Mouse (Mus musculus): Measurements from ENCODE around the gene Glud1. TPM values are rescaled to one million over a fixed set of nuclear protein-coding genes. Genes with fewer than 3 reads are reported as not detected.

Glud1 gene
- total and polyA plus RNA-seq, 2 experiments from 2014 or later, result 143 to 243 TPM

DNA sequence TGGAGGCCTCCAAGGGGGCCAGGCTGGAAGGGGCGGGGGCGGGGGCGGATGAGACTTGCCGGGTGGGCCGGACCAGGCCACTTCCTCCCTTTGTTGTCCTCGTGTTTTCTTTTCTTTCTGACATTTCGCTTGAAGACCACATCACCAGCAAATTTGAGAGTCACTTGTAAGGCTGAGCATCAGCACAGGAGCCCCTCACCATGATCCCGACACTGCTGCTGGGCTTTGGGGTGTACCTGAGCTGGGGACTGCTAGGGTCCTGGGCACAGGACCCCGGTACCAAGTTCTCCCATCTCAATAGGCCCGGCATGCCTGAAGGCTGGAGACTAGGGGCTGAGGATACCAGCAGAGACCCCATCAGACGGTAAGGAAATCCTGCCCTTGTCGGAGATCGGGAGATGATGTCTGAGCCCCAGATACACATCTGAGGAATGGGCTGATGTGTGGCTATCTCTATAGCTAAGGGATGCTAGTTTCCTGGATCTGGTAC is 64.9 kb downstream of the Glud1 start, which contains the start of gene Mmrn2:
Mmrn2 (plus strand) TSS at position 51 of the 490 bp plus-strand sequence.
- no peak within 1 kb of the TSS for H3K4me3 ChIP-seq (ENCODE audit: low read length)
- no peaks in the 10 kb centered on the region for H3K36me3 ChIP-seq (ENCODE audit: insufficient read depth, low read length)
- H3K27me3 ChIP-seq (ENCODE audit: insufficient read depth, low read length), result no peaks in the 10 kb centered on the region
- H3K9ac ChIP-seq (replicated peaks; ENCODE audit: low read length), result no peak within 1 kb of the TSS
- 79% methylated on average over 13 of the region's 13 CpGs for WGBS
- H3K4me1 ChIP-seq (ENCODE audit: insufficient read depth, low read length), result no peaks in the 10 kb centered on the region; the same call in 1 of the 2 replicates
- DNase-seq (ENCODE audit: low spot score), result no peak
- H3K27ac ChIP-seq, result no peak within 1 kb of the TSS
- no peaks in the 10 kb centered on the region for H3K9me3 ChIP-seq (ENCODE audit: low read length)
- no peak for ATAC-seq
- no peak for TF ChIP-seq CTCF (IDR thresholded peaks at IDR 0.05; ENCODE audit: low read depth)
- H3K4me2 ChIP-seq (ENCODE audit: low read depth, low read length), result no peak within 1 kb of the TSS

DNA sequence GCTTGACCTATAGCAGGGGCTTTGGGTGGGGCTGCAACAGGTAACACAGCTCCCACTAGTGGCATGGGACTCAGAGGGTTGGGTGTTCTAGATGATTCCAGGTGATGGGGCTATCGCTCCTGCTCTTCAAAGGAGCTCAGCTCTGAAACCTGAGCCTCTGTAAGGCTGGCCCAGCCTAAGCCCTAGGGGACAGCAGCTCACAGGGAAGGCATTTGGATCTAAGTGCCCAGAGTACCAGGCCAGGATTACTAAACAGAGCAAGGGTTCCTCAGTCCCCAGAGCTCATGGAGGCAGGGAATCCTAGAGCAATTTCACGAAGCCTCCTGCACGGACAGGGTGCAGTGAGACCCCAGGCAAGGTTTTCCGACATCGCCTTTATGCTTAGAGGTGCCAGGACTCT is 65.4 kb downstream of the Glud1 start:
- Histone ChIP-seq H3K27me3 (ENCODE audit: insufficient read depth, low read length) (no peaks in the 10 kb centered on the region), H3K9ac (replicated peaks; ENCODE audit: low read length) (no peak overlapping the region), H3K4me3 (ENCODE audit: low read length) (no peak overlapping the region), H3K36me3 (ENCODE audit: insufficient read depth, low read length) (no peaks in the 10 kb centered on the region), H3K4me2 (ENCODE audit: low read depth, low read length) (no peak overlapping the region), H3K4me1 (ENCODE audit: insufficient read depth, low read length) (no peaks in the 10 kb centered on the region; the same call in 1 of the 2 replicates), H3K27ac (no peak overlapping the region), H3K9me3 (ENCODE audit: low read length) (no peaks in the 10 kb centered on the region)
- ATAC-seq (no peak), DNase-seq (ENCODE audit: low spot score) (no peak)
- 96% methylated on average over 5 of the region's 5 CpGs for WGBS
- TF ChIP-seq CTCF (IDR thresholded peaks at IDR 0.05; ENCODE audit: low read depth), result no peak

DNA sequence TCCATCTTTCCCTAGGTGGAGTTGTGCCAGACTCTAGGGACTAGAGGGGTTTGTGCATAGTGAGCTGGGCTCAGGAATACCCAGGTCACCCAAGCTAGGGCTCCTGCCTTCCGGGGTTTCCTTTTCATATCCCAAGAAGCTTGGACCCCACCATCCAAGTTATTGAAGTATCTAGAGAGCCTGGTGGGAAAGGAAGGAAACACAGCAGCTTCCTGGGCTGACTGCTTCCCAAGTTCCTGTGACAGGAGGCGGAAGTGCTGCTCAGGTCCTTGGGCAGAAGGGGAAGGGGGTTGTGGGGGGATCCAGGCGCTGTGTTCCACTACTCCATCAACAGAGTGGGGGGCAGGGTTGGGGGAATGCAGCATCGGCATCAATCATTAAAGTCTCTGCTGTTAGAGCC is 66.6 kb downstream of the Glud1 start:
- WGBS, result 77% methylated on average over 4 of the region's 4 CpGs
- Histone ChIP-seq H3K9me3 (ENCODE audit: low read length) (no peaks in the 10 kb centered on the region), H3K36me3 (ENCODE audit: insufficient read depth, low read length) (no peaks in the 10 kb centered on the region), H3K4me1 (ENCODE audit: insufficient read depth, low read length) (no peaks in the 10 kb centered on the region; the same call in 1 of the 2 replicates), H3K4me2 (ENCODE audit: low read depth, low read length) (no peak overlapping the region), H3K9ac (replicated peaks; ENCODE audit: low read length) (no peak overlapping the region), H3K27ac (no peak overlapping the region), H3K4me3 (ENCODE audit: low read length) (no peak overlapping the region), H3K27me3 (ENCODE audit: insufficient read depth, low read length) (no peaks in the 10 kb centered on the region)
- no peak for ATAC-seq
- TF ChIP-seq CTCF (IDR thresholded peaks at IDR 0.05; ENCODE audit: low read depth), result no peak
- DNase-seq (ENCODE audit: low spot score), result no peak

DNA sequence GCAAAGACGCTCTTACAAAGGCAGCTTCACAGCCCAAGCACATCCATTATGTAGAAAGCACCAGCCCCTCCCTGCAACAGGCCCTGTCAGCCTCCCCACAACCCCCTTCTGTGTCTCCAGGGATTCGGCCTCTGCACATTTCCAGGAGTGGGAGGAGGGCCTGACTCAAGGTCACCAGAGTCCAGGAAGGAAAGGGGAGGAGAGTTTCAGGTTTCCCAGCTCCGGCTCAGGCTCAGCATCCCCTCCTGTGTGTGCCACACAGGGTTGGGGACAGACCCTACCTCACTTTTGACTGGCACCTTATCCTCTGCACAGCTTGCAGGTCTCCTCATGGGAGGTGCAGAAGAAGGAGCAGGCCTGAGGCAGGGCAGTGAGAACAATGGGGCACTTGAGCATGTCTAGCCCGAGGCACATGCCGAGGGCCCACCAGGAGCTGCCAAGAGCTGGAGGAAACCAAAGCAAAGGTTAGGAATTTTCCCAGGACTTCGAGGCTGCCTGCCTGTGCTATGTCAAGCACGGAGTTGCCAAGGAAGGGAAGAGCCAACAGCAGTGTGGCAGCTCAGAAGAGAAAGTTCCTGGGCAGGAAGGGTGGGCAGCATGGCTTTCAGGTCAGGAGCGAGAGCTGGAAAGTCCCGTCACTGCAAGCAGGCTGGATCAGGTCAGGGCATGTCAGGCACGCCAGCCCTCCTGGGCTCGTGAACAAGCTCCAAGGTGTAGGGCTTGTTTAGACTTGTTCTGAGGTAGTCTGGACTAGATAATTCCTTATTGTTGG is 68.2 kb downstream of the Glud1 start:
- H3K4me3 ChIP-seq (ENCODE audit: low read length), result no peak overlapping the region
- ATAC-seq (peak; percentile 82), DNase-seq (ENCODE audit: low spot score) (peak; percentile 53)
- H3K9ac ChIP-seq (replicated peaks; ENCODE audit: low read length), result no peak overlapping the region
- H3K27ac ChIP-seq, result peak overlapping the region; percentile 56; the same call in 1 of the 2 replicates
- no peaks in the 10 kb centered on the region for H3K36me3 ChIP-seq (ENCODE audit: insufficient read depth, low read length)
- no peak for TF ChIP-seq CTCF (IDR thresholded peaks at IDR 0.05; ENCODE audit: low read depth)
- H3K4me2 ChIP-seq (ENCODE audit: low read depth, low read length), result no peak overlapping the region
- no peaks in the 10 kb centered on the region; the same call in 1 of the 2 replicates for H3K4me1 ChIP-seq (ENCODE audit: insufficient read depth, low read length)
- no peaks in the 10 kb centered on the region for H3K27me3 ChIP-seq (ENCODE audit: insufficient read depth, low read length)
- 23% methylated on average over 11 of the region's 11 CpGs for WGBS
- no peaks in the 10 kb centered on the region for H3K9me3 ChIP-seq (ENCODE audit: low read length)

DNA sequence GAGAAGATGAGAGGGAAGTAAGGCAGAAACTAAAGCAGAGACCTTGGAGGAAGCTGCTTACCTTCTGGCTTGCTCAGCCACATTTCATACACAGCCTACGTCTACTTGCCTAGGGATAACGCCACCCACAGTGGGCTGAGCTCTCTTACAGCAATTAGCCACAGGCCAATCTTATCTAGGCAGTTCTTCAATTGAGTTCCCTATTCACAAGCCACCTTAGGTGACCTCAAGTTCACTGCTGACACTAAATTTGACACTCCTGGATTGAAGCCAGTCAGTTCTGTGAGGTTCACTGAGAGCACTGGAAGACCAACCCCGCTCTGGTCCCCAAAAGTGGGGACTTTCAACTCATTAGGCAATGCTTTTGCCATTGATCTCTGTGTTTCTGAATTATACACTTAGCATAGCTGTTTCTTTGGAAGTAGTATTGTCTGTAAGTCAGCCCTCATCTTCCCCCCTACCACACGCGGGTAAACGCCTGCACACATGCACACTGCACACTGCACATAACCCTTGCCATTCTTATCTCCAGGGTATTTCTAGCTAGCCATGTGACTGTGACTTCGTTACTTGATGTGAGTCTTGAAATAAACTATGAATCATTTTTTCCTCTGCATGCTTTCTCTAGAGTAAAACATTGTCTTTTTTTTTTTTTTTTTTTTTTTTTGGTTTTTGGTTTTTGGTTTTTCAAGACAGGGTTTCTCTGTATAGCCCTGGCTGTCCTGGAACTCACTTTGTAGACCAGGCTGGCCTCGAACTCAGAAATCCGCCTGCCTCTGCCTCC is 72.6 kb downstream of the Glud1 start:
- whole genome bisulfite sequencing, result 96% methylated on average over 9 of the region's 9 CpGs
- Histone ChIP-seq H3K4me2 (ENCODE audit: low read depth, low read length) (no peak overlapping the region), H3K9me3 (ENCODE audit: low read length) (no peaks in the 10 kb centered on the region), H3K27me3 (ENCODE audit: insufficient read depth, low read length) (no peaks in the 10 kb centered on the region), H3K36me3 (ENCODE audit: insufficient read depth, low read length) (no peaks in the 10 kb centered on the region), H3K4me1 (ENCODE audit: insufficient read depth, low read length) (no peaks in the 10 kb centered on the region), H3K27ac (no peak overlapping the region), H3K9ac (replicated peaks; ENCODE audit: low read length) (no peak overlapping the region), H3K4me3 (ENCODE audit: low read length) (no peak overlapping the region)
- no peak for TF ChIP-seq CTCF (IDR thresholded peaks at IDR 0.05; ENCODE audit: low read depth)
- DNase-seq (ENCODE audit: low spot score) (no peak), ATAC-seq (no peak)

DNA sequence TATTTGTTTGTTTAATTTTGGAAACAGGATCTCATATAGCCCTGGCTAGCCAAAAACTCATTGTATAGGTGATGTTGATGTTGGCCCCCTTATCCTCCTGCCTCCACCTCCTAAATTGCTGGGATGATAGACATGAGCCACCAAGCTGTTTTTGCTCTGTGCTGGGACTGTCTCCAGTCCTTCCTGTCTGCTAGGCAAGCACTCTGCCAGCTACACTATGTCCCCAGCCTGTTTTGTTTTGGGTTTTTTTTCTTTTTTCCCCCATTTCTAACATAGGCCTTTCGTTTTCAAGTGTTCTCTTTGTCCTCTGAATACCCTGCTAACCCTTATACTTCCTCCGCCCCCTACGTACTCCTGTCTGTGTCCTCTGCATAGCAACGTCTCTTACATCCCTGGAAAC is 82.8 kb downstream of the Glud1 start:
- Histone ChIP-seq H3K4me1 (ENCODE audit: insufficient read depth, low read length) (no peaks in the 10 kb centered on the region), H3K27me3 (ENCODE audit: insufficient read depth, low read length) (no peaks in the 10 kb centered on the region), H3K4me2 (ENCODE audit: low read depth, low read length) (no peak overlapping the region), H3K27ac (no peak overlapping the region), H3K4me3 (ENCODE audit: low read length) (no peak overlapping the region), H3K9ac (replicated peaks; ENCODE audit: low read length) (no peak overlapping the region), H3K9me3 (ENCODE audit: low read length) (no peaks in the 10 kb centered on the region), H3K36me3 (ENCODE audit: insufficient read depth, low read length) (no peaks in the 10 kb centered on the region)
- DNase-seq (ENCODE audit: low spot score) (no peak), ATAC-seq (no peak)
- 41% methylated on average over 4 of the region's 4 CpGs for whole genome bisulfite sequencing
- no peak for TF ChIP-seq CTCF (IDR thresholded peaks at IDR 0.05; ENCODE audit: low read depth)

Other genes starting within 250 kb of the Glud1 start
- 0.11 TPM in 1 of 2 replicates, not detected in the other for gene Anxa8, start 224.7 kb upstream of the Glud1 start, total RNA-seq (2014; rRNA removed)
- 0.37 and 0.90 TPM in 2 replicates for gene Anxa8, start 224.7 kb upstream of the Glud1 start, polyA plus RNA-seq (2015; fragmentation: Nextera tagmentation; extraction: Ambion mirVana)
- 2.2 TPM in 1 of 2 replicates, not detected in the other for gene A630023A22Rik, start 208.0 kb upstream of the Glud1 start, total RNA-seq (2014; rRNA removed)
- gene A630023A22Rik, start 208.0 kb upstream of the Glud1 start, polyA plus RNA-seq (2015; fragmentation: Nextera tagmentation; extraction: Ambion mirVana), result not detected in 2 replicates
- gene Npy4r, start 158.2 kb upstream of the Glud1 start, total RNA-seq (2014; rRNA removed), result 0.21 and 0.25 TPM in 2 replicates
- 0.11 and 0.24 TPM in 2 replicates for gene Npy4r, start 158.2 kb upstream of the Glud1 start, polyA plus RNA-seq (2015; fragmentation: Nextera tagmentation; extraction: Ambion mirVana)
- 31.7 and 33.6 TPM in 2 replicates for gene Gprin2, start 109.1 kb upstream of the Glud1 start, total RNA-seq (2014; rRNA removed)
- 4.3 and 8.1 TPM in 2 replicates for gene Gprin2, start 109.1 kb upstream of the Glud1 start, polyA plus RNA-seq (2015; fragmentation: Nextera tagmentation; extraction: Ambion mirVana)
- 0.63 and 2.1 TPM in 2 replicates for gene Syt15, start 91.1 kb upstream of the Glud1 start, total RNA-seq (2014; rRNA removed)
- gene Syt15, start 91.1 kb upstream of the Glud1 start, polyA plus RNA-seq (2015; fragmentation: Nextera tagmentation; extraction: Ambion mirVana), result 0.83 and 1.1 TPM in 2 replicates
- gene Shld2, start 234 bp upstream of the Glud1 start, total RNA-seq (2014; rRNA removed), result 4.0 and 5.8 TPM in 2 replicates
- 9.2 and 11.4 TPM in 2 replicates for gene Shld2, start 234 bp upstream of the Glud1 start, polyA plus RNA-seq (2015; fragmentation: Nextera tagmentation; extraction: Ambion mirVana)
- gene Fam25c, start 44.7 kb downstream of the Glud1 start, total RNA-seq (2014; rRNA removed), result not detected in 2 replicates
- not detected in 2 replicates for gene Fam25c, start 44.7 kb downstream of the Glud1 start, polyA plus RNA-seq (2015; fragmentation: Nextera tagmentation; extraction: Ambion mirVana)
- gene Sncg, start 64.1 kb downstream of the Glud1 start, total RNA-seq (2014; rRNA removed), result 49.5 and 65.3 TPM in 2 replicates
- 164 and 165 TPM in 2 replicates for gene Sncg, start 64.1 kb downstream of the Glud1 start, polyA plus RNA-seq (2015; fragmentation: Nextera tagmentation; extraction: Ambion mirVana)
- 6.8 and 8.1 TPM in 2 replicates for gene Mmrn2, start 64.7 kb downstream of the Glud1 start, total RNA-seq (2014; rRNA removed)
- 2.5 and 2.6 TPM in 2 replicates for gene Mmrn2, start 64.7 kb downstream of the Glud1 start, polyA plus RNA-seq (2015; fragmentation: Nextera tagmentation; extraction: Ambion mirVana)
- 52.5 and 53.8 TPM in 2 replicates for gene Bmpr1a, start 192.6 kb downstream of the Glud1 start, total RNA-seq (2014; rRNA removed)
- gene Bmpr1a, start 192.6 kb downstream of the Glud1 start, polyA plus RNA-seq (2015; fragmentation: Nextera tagmentation; extraction: Ambion mirVana), result 20.6 and 21.1 TPM in 2 replicates
- gene 9230112D13Rik, start 212.1 kb downstream of the Glud1 start, total RNA-seq (2014; rRNA removed), result not detected in 2 replicates
- not detected in 2 replicates for gene 9230112D13Rik, start 212.1 kb downstream of the Glud1 start, polyA plus RNA-seq (2015; fragmentation: Nextera tagmentation; extraction: Ambion mirVana)

All from hindbrain, postnatal 0 days (tissue).